Mouse (Mus musculus) kidney, adult 2 months (tissue): ENCODE measurements around the gene Hcar1. TPM values are rescaled to one million over a fixed set of nuclear protein-coding genes. Genes with fewer than 3 reads are reported as not detected.

Source experiments
- DNase-seq: peaks from one replicate; pipeline ENCODE4 v3.0.0; 2021
- H3K27ac ChIP-seq: fragments of 200-500 bp; 2 replicates; pipeline ENCODE4 v1.5.1; 2012; ENCODE audit warnings: low read depth, low read length, control low read depth, inconsistent platforms; ENCODE audit not compliant: insufficient read depth
- H3K27me3 ChIP-seq: fragments of 200-500 bp; replicated peaks from 2 replicates; pipeline ENCODE4 v1.6.1; 2012; ENCODE audit warnings: mild to moderate bottlenecking, moderate library complexity, low read length, inconsistent platforms; ENCODE audit not compliant: control insufficient read depth, insufficient read depth
- H3K36me3 ChIP-seq: fragments of 200-500 bp; 2 replicates; pipeline ENCODE4 v1.6.1; 2012; ENCODE audit warnings: mild to moderate bottlenecking, moderate library complexity, low read length, inconsistent platforms; ENCODE audit not compliant: control insufficient read depth, insufficient read depth
- H3K4me1 ChIP-seq: fragments of 200-500 bp; 2 replicates; pipeline ENCODE4 v1.6.1; 2011; ENCODE audit warnings: low read length; ENCODE audit not compliant: control insufficient read depth, insufficient read depth
- H3K4me3 ChIP-seq: fragments of 200-500 bp; 2 replicates; pipeline ENCODE4 v1.5.1; 2011; ENCODE audit warnings: mild to moderate bottlenecking, low read depth, low read length, control low read depth; ENCODE audit not compliant: insufficient read depth
- CTCF ChIP-seq: fragments of 200-500 bp; conservative IDR thresholded peaks from 2 replicates; pipeline ENCODE4 v1.5.1; 2011; ENCODE audit warnings: low read depth, mild to moderate bottlenecking, control low read depth, low read length, moderate library complexity, mixed read lengths; ENCODE audit not compliant: insufficient read depth, insufficient read length
- POLR2A ChIP-seq: fragments of 200-500 bp; IDR thresholded peaks from one replicate; pipeline ENCODE4 v1.6.1; 2011; ENCODE audit warnings: low read depth, low read length, control low read depth
- WGBS: fragments of 180-500 bp; shearing (Covaris S2); methylation state at CpG from one replicate; pipeline ENCODE4 v1.1.7; 2018; 5-methylcytosine and 5-hydroxymethylcytosine counted together
- polyA plus RNA-seq: library from polyadenylated mRNA; depleted of rRNA; stranded (reverse); fragments of >200 nt; gene quantifications from 2 replicates; pipeline ENCODE4 v1.2.3, GENCODE M21; 2012; rRNA removed

Gene Hcar1
- 11.1 and 13.0 TPM in 2 replicates for polyA plus RNA-seq

DNA sequence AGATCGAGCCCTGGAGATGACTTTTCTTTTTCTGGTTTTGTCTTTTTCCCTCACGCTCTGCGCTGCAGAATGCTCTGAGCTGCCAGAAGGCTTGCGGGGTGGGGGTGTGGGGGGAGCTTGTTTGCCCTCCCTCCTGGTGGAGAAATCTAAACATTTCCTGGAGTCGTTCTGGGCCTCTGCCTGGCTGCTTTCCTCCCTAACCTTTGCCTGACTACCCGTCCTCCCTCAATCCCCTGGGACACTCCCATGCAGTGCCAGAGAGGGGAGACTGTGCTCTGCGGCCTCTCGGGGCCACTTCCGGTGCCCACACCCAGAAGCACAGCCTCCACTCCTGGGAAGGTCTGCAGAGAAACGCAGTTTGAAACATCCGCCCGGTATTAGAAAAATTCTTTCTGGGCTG, at the start of gene Hcar1:
TSS of gene Hcar1 (minus strand) at position 93 of the 400 bp plus-strand sequence.
- no peaks in the 10 kb centered on the region for H3K4me1 ChIP-seq
- peak within 1 kb of the TSS; percentile 46 for H3K4me3 ChIP-seq
- DNase-seq = peak; percentile 54
- peak within 1 kb of the TSS; percentile 64 for H3K27ac ChIP-seq
- no peaks in the 10 kb centered on the region for H3K27me3 ChIP-seq
- H3K36me3 ChIP-seq = no peaks in the 10 kb centered on the region
- WGBS = 19% methylated on average over 12 of the region's 12 CpGs
- no peak for TF ChIP-seq POLR2A
- no peak for TF ChIP-seq CTCF

DNA sequence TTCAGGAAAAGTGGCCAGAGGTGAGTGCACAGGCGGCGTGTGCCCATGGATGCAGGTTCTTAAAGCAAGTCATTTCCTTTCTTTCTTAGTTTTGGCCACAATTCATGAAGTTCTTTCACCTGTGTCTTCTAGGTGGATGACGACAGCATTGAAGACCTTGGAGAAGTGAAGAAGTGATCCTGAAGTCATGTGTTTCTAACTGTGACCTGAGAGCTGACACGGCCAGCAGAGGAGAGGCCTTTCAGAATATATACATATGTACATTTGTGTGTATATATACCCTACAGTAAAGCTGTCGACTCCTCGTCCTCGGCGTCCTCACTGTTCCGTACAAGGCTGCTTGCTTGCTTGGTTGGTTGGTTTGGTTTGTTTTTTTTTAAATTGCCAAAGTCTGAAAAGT, 47.3 kb upstream of the Hcar1 start, which contains the start of gene Gm43518:
TSS of gene Gm43518 (plus strand) at position 301 of the 400 bp plus-strand sequence.
- TF ChIP-seq CTCF (no peak), POLR2A (no peak)
- 90% methylated on average over 9 of the region's 9 CpGs for WGBS

DNA sequence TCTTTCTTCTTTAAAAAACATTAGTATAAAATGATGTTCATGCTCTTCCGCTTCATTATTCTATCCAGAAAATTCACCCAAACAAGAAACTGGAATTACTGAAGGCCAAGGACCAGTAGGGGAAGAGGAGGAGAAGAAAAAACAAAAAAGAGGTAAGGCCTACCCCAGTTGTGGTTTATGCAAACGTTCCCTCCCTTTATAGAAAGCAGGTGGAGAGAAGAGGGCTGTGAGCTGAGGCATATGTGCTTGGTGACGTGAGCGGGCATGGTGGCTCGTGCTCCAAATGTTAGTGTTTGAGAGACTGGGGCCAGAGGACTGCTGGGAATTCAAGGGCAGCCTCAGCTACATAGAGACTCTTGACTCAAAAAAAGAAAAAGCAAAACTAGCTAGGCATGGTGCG, 42.3 kb upstream of the Hcar1 start:
- Histone ChIP-seq H3K27me3 (no peaks in the 10 kb centered on the region), H3K4me3 (no peak overlapping the region), H3K27ac (no peak overlapping the region), H3K4me1 (no peaks in the 10 kb centered on the region), H3K36me3 (peaks cover 8% of the 10 kb centered on the region)
- 93% methylated on average over 6 of the region's 6 CpGs for WGBS
- TF ChIP-seq POLR2A (no peak), CTCF (no peak)
- DNase-seq = no peak

More for the DNA sequence above, 47.3 kb upstream of the Hcar1 start, which contains the start of gene Gm43518:
- Histone ChIP-seq H3K27ac (no peak within 1 kb of the TSS), H3K4me3 (no peak within 1 kb of the TSS), H3K4me1 (0 out of 2 replicates have a peak, but pooled peaks cover 5% of the 10 kb centered on the region), H3K27me3 (no peaks in the 10 kb centered on the region), H3K36me3 (peaks cover 8% of the 10 kb centered on the region)
- no peak for DNase-seq

DNA sequence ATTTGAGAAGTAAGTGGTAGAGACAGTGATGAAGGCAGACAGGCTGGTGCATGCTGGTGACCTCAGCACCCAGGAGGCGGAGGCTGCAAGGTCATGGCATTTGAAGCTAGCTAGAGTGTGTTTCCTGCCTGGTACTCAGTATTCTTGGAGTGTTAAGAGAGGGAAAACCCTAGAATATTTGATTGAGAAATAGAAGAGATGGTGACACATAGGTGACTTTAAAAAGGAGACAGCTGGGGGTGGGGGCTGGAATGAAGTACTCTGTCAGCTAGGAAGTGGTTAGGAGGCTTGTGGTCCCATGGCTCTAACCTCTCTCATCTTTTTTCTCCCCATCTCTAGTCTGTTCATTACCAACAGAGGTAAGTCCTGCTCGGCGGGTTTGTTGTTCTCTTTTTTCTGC, 35.0 kb upstream of the Hcar1 start:
- WGBS = 82% methylated on average over 3 of the region's 3 CpGs
- TF ChIP-seq CTCF (no peak), POLR2A (no peak)
- Histone ChIP-seq H3K4me3 (no peak overlapping the region), H3K4me1 (no peaks in the 10 kb centered on the region), H3K27me3 (no peaks in the 10 kb centered on the region), H3K27ac (no peak overlapping the region), H3K36me3 (no peaks in the 10 kb centered on the region; the same call in 1 of the 2 replicates)
- DNase-seq = no peak

DNA sequence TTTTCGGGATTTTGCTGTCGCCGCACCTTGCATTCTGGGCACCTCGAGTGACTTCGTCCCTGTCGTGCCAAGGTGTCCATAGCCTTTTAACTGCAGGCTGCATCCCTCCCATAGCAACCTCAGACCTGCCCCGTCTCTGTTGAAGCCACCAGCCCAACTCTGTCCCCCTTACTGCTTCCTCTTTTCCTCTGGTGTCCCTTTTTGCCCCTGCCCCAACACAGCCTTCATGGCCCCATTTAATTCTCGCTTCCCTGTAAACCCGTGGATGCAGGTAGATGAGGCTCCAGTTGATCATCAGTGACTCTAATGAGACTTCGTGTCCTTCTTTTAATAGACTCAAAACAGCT, 27.8 kb upstream of the Hcar1 start:
- TF ChIP-seq POLR2A (no peak), CTCF (no peak)
- Histone ChIP-seq H3K4me3 (peak overlapping the region; percentile 86), H3K36me3 (no peaks in the 10 kb centered on the region), H3K27me3 (no peaks in the 10 kb centered on the region), H3K4me1 (peaks cover 5% of the 10 kb centered on the region; the same call in 1 of the 2 replicates), H3K27ac (no peak overlapping the region; the same call in 1 of the 2 replicates)
- DNase-seq = no peak
- WGBS = 2% methylated on average over 10 of the region's 10 CpGs

DNA sequence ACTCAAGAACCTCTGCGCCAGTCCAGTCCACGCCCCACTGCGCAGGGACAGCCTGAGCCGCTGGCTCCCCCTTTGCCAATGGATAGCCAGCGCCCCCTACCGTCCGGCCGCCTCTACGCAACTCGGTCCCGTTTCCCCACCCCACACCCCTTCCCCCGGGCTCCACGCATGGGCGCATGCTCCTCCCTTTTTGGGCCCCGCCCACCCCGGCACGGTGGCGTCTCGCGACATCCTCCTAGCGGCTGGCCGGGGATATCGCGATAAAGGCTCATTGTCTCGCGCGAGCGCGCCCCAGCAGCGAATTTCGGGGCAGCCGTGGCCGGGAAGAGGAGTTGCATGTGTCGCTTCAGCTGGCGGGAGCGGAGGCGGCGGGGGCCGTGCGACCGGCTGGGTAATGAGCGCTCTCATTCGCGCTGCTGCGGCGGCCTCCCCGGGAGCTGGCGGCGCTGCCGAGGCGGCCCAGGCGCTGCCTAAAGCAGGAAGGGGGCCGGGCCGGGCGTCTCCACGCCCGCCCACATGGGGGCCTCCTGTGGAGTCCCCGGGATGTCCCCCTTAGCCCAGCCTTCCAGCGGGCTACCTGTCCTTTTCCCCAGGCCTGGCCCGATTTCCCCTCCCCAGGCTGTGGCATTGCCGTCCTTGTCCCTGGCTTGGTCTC, 27.3 kb upstream of the Hcar1 start, which contains the start of gene Denr:
TSS of gene Denr (plus strand) at position 200 of the 655 bp plus-strand sequence.
- TF ChIP-seq CTCF = peak; percentile 86
- peak; percentile 60 for TF ChIP-seq POLR2A
- Histone ChIP-seq H3K4me3 (peak within 1 kb of the TSS; percentile 86), H3K36me3 (no peaks in the 10 kb centered on the region), H3K27ac (peak within 1 kb of the TSS; percentile 48), H3K27me3 (no peaks in the 10 kb centered on the region), H3K4me1 (peaks cover 5% of the 10 kb centered on the region; the same call in 1 of the 2 replicates)
- under 1% methylated on average over 61 of the region's 61 CpGs for WGBS
- peak; percentile 99 for DNase-seq

DNA sequence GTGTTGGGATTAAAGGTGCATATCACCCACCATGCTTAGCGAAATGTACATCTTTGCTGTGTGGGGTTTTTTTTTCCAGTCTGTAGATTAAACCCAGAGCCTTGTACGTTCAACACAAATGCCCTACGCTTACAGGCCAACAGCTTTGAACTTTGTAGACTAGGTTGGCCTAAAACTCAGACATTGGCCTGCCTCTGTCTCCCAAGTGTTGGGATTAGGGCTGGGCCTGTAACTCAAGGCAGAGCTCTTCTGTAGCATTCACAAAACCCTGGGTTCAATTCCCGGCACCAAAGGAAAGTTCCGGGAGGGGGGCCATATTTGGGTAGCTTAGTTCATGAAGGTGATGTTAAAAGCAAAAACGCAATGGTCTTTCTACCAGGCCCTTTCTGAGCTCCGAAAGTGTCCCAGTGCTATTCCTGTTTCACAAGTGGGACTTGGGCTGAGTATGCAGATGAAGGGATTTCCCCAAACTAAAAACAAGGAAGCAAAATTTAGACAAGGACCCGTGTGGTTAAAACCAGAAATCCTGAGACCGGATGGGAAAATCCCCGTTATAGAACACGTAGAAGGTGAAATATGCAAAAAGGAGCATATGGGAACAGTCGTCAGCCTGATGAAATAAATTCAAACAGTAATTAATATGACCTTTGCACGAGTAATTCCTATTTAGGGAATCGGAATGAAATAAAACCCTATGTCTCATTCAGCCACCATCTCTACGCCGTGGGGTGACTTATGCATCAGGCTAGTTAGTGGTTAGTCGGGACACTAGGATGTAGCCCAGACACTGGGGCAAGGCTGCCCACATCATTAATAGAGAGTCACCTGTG, 26.5 kb upstream of the Hcar1 start:
- no peak overlapping the region for H3K4me3 ChIP-seq
- peaks cover 5% of the 10 kb centered on the region; the same call in 1 of the 2 replicates for H3K4me1 ChIP-seq
- H3K27ac ChIP-seq = no peak overlapping the region
- TF ChIP-seq CTCF = no peak
- DNase-seq = no peak
- no peaks in the 10 kb centered on the region for H3K27me3 ChIP-seq
- H3K36me3 ChIP-seq = no peaks in the 10 kb centered on the region
- 59% methylated on average over 17 of the region's 17 CpGs for WGBS
